In the genomic region with DNA sequence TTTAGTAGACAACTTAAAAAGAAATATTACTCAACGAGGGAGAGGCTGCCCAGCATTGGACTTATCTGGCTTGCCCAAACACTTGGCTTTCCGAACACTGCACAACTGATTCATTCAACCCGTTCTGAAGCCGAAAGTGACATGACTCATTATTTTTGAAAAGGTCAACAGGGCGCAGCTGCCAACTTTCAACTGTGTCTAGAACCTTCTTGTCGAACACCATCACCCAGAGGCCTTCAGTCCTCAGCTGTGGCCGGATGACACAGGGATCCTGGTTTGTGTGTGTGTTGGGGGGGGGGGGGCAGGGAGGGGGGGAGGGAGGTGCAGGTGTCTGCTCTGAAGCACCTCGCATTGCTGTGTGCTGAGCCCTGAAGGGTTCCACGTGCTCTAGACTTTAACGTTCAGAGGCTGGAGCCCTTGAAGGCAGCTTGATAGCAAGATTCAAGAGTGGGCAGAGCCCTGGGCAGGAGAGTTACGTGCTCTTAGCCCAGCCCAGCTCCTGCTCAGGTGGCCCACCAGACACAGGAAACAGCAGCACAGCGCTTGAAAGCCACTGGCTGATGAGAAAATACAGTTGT, we compare ENCODE assay signal across 8 mouse cellular contexts.
DNase-seq lines count a peak whose midpoint lies in the region; ATAC-seq and TF ChIP-seq lines count a peak whose summit lies in the region.

No protein-coding gene starts in this region.

- H3K4me3 ChIP-seq in C2C12 (ENCODE audit: insufficient read depth, poor library complexity, severe bottlenecking) = no peak overlapping the region
- no peak overlapping the region for H3K4me3 ChIP-seq in heart, embryonic 12.5 days
- H3K4me3 ChIP-seq in hindbrain, embryonic 16.5 days (ENCODE audit: low read length) = no peak overlapping the region

- H3K9ac ChIP-seq in heart, embryonic 12.5 days = no peak overlapping the region
- H3K9ac ChIP-seq in hindbrain, embryonic 16.5 days (ENCODE audit: low read depth, low read length) = no peak overlapping the region

- H3ac ChIP-seq in C2C12 (ENCODE audit: control insufficient read depth, insufficient read length, low read depth) = no peak overlapping the region

- peaks cover 32% of the 10 kb centered on the region for H3K4me1 ChIP-seq in heart, embryonic 12.5 days (replicated peaks)
- H3K4me1 ChIP-seq in hindbrain, embryonic 16.5 days (ENCODE audit: control insufficient read depth, insufficient read depth, low read depth, low read length) = no peaks in the 10 kb centered on the region

- POLR2A ChIA-PET in Patski (lab: Charles Lee) = interaction anchor here (1.3 kb wide), 1 partner anchor 8 kb away, joined by 3 read pairs; no protein-coding TSS in a partner anchor

- CTCF ChIA-PET in Patski (lab: Charles Lee) = no interaction called here

- H3K79me3 ChIP-seq in C2C12 (ENCODE audit: low read depth) = no peaks in the 10 kb centered on the region

- H3K27me3 ChIP-seq in C2C12 (ENCODE audit: control insufficient read depth, insufficient read depth, insufficient read length) (no peaks in the 10 kb centered on the region), Patski (no peaks in the 10 kb centered on the region)
- no peaks in the 10 kb centered on the region for H3K27me3 ChIP-seq in heart, embryonic 12.5 days (replicated peaks)
- H3K27me3 ChIP-seq in hindbrain, embryonic 16.5 days (replicated peaks; ENCODE audit: control insufficient read depth, insufficient read depth, low read length) = no peaks in the 10 kb centered on the region

- WGBS in heart, embryonic 12.5 days = 57% methylated on average over 12 of the region's 12 CpGs
- WGBS in hindbrain, embryonic 16.5 days = 71% methylated on average over 12 of the region's 12 CpGs

- 0 out of 2 replicates have a peak overlapping the region, but pooled peaks have one; percentile 1 for H3K27ac ChIP-seq in heart, embryonic 12.5 days (ENCODE audit: poor library complexity, severe bottlenecking)
- no peak overlapping the region for H3K27ac ChIP-seq in hindbrain, embryonic 16.5 days (ENCODE audit: low read depth, low read length)

- TF ChIP-seq CTCF in C2C12 (IDR thresholded peaks at IDR 0.05; ENCODE audit: control insufficient read depth, insufficient read depth, insufficient read length) = no peak
- no peak for TF ChIP-seq CTCF in Patski (IDR thresholded peaks at IDR 0.05)

- H3K79me2 ChIP-seq in C2C12 (ENCODE audit: control insufficient read depth, insufficient read depth) = no peaks in the 10 kb centered on the region

- no peaks in the 10 kb centered on the region for H3K36me3 ChIP-seq in C2C12 (ENCODE audit: control insufficient read depth, insufficient read depth)
- no peaks in the 10 kb centered on the region; the same call in 1 of the 2 replicates for H3K36me3 ChIP-seq in heart, embryonic 12.5 days
- H3K36me3 ChIP-seq in hindbrain, embryonic 16.5 days (ENCODE audit: control insufficient read depth, insufficient read depth, low read length) = no peaks in the 10 kb centered on the region

- no peaks in the 10 kb centered on the region; the same call in 1 of the 2 replicates for H3K9me3 ChIP-seq in heart, embryonic 12.5 days (replicated peaks)
- H3K9me3 ChIP-seq in hindbrain, embryonic 16.5 days (ENCODE audit: control insufficient read depth, low read length) = no peaks in the 10 kb centered on the region

- no peak for DNase-seq in Patski (ENCODE audit: low read depth, low spot score)
- DNase-seq in lung, postnatal 4 days = peak; percentile 48 to 59
- no peak for DNase-seq in right cerebral cortex, adult 18-20 months
- no peak for DNase-seq in testis, postnatal 14 days (ENCODE audit: low spot score)
- no peak for DNase-seq in kidney, adult 18-20 months

- in situ Hi-C loops in Patski (cut with MboI; ENCODE audit: low pct_unique_long_range_greater_than_20kb) = loop anchor here (5.0 kb wide), 1 partner anchor 148 kb away; no protein-coding TSS in a partner anchor

- H3K4me2 ChIP-seq in heart, embryonic 12.5 days = no peak overlapping the region
- no peak overlapping the region for H3K4me2 ChIP-seq in hindbrain, embryonic 16.5 days (ENCODE audit: low read length)

- ATAC-seq in Patski = peak; percentile 44
- peak; percentile 69 for ATAC-seq in heart, embryonic 12.5 days (ENCODE audit: insufficient number of reproducible peaks, low FRiP score)
- ATAC-seq in hindbrain, embryonic 16.5 days = no peak

TF ChIP-seq in C2C12, 6 proteins besides CTCF, POLR2A, EP300 and RAD21:
- TF ChIP-seq USF1 (IDR thresholded peaks at IDR 0.05; ENCODE audit: low read depth) (no peak), MYOD1 (IDR thresholded peaks at IDR 0.05; ENCODE audit: control insufficient read depth, insufficient read length, low read depth) (peak; percentile 53), CEBPB (IDR thresholded peaks at IDR 0.05; ENCODE audit: low read depth) (no peak), MAX (IDR thresholded peaks at IDR 0.05) (no peak), FOSL1 (IDR thresholded peaks at IDR 0.05; ENCODE audit: insufficient read depth, low read length, poor library complexity, severe bottlenecking) (peak; percentile 7), MYOG (IDR thresholded peaks at IDR 0.05; ENCODE audit: control insufficient read depth, extremely low read depth, insufficient read length) (no peak)

Comparison
In these comparisons a context has a peak if more than half of its experiments do, and no peak if none do; other contexts are left out.
1. DNase-seq: peak in lung, postnatal 4 days (2 of 2); none in Patski (single experiment), right cerebral cortex, adult 18-20 months (single experiment), testis, postnatal 14 days (single experiment) and kidney, adult 18-20 months (single experiment).